In genomic region chr9:20689913-20690312, GRCm38 (mm10) we compare ENCODE assay signal across 12 mouse cellular contexts. TPM values are rescaled to one million over a fixed set of nuclear protein-coding genes. Genes with fewer than 3 reads are reported as not detected.
DNase-seq lines count a peak whose midpoint lies in the region; ATAC-seq and TF ChIP-seq lines count a peak whose summit lies in the region.
"Had no signal": no experiment of that assay in that cellular context is flagged by ENCODE, and none has a peak within 500 bp of the region (broad histone marks: within the 10 kb centered on the region; RNA-seq: fewer than 3 reads in every experiment).

No protein-coding gene starts in this region.

- H3K4me2 ChIP-seq in forebrain, embryonic 12.5 days, result no peak overlapping the region
- H3K4me2 ChIP-seq in hindbrain, embryonic 13.5 days, result peak overlapping the region; percentile 25; the same call in 1 of the 2 replicates
- H3K4me2 ChIP-seq in neural tube, embryonic 13.5 days, result no peak overlapping the region

- H3K4me1 ChIP-seq in kidney, adult 2 months (ENCODE audit: control insufficient read depth, insufficient read depth, low read length), result no peaks in the 10 kb centered on the region
- peaks cover 23% of the 10 kb centered on the region for H3K4me1 ChIP-seq in forebrain, embryonic 12.5 days
- H3K4me1 ChIP-seq in hindbrain, embryonic 13.5 days (replicated peaks), result peaks cover 31% of the 10 kb centered on the region
- peaks cover 34% of the 10 kb centered on the region for H3K4me1 ChIP-seq in neural tube, embryonic 13.5 days (replicated peaks)

- no peak overlapping the region for H3K9ac ChIP-seq in forebrain, embryonic 12.5 days
- H3K9ac ChIP-seq in hindbrain, embryonic 13.5 days, result peak overlapping the region; percentile 51
- H3K9ac ChIP-seq in neural tube, embryonic 13.5 days, result peak overlapping the region; percentile 43

- H3K27ac ChIP-seq in kidney, adult 2 months (ENCODE audit: insufficient read depth, low read depth, low read length), result no peak overlapping the region
- 0 out of 2 replicates have a peak overlapping the region, but pooled peaks have one; percentile 33 for H3K27ac ChIP-seq in forebrain, embryonic 12.5 days
- peak overlapping the region; percentile 86 for H3K27ac ChIP-seq in hindbrain, embryonic 13.5 days
- peak overlapping the region; percentile 80 for H3K27ac ChIP-seq in neural tube, embryonic 13.5 days (replicated peaks)

- ATAC-seq in forebrain, embryonic 12.5 days (ENCODE audit: low FRiP score), result 0 out of 2 replicates have a peak, but pooled peaks have one; percentile 36
- peak; percentile 72 for ATAC-seq in hindbrain, embryonic 13.5 days (ENCODE audit: low FRiP score)
- peak; percentile 68 for ATAC-seq in neural tube, embryonic 13.5 days (ENCODE audit: low read depth)
- no peak for ATAC-seq in cerebellum, adult (ENCODE audit: insufficient number of reproducible peaks, low FRiP score, low TSS enrichment)
- no peak for ATAC-seq in CD4-positive, CD25-positive, alpha-beta regulatory T cell, adult 4 months

- H3K9me3 ChIP-seq in forebrain, embryonic 12.5 days, result no peaks in the 10 kb centered on the region
- no peaks in the 10 kb centered on the region for H3K9me3 ChIP-seq in hindbrain, embryonic 13.5 days
- no peaks in the 10 kb centered on the region for H3K9me3 ChIP-seq in neural tube, embryonic 13.5 days

- no peak overlapping the region for H3K4me3 ChIP-seq in kidney, adult 2 months (ENCODE audit: insufficient read depth, low read depth, low read length)
- H3K4me3 ChIP-seq in forebrain, embryonic 12.5 days (replicated peaks), result no peak overlapping the region
- no peak overlapping the region for H3K4me3 ChIP-seq in hindbrain, embryonic 13.5 days
- H3K4me3 ChIP-seq in neural tube, embryonic 13.5 days, result no peak overlapping the region
- H3K4me3 ChIP-seq: myocyte had no signal

- H3K27me3 ChIP-seq in kidney, adult 2 months (replicated peaks; ENCODE audit: control insufficient read depth, insufficient read depth, low read length), result no peaks in the 10 kb centered on the region
- peaks cover 41% of the 10 kb centered on the region for H3K27me3 ChIP-seq in forebrain, embryonic 12.5 days
- no peaks in the 10 kb centered on the region for H3K27me3 ChIP-seq in hindbrain, embryonic 13.5 days
- H3K27me3 ChIP-seq in neural tube, embryonic 13.5 days, result no peaks in the 10 kb centered on the region

- peak; percentile 28 to 41 for DNase-seq in kidney, postnatal 4 days
- no peak for DNase-seq in kidney, adult 2 months
- DNase-seq: cerebellum, postnatal 36 days; kidney, adult 8-10 months; lung, adult 2 months; spleen, adult 18-20 months had no signal

- TF ChIP-seq CTCF in kidney, adult 2 months (conservative IDR thresholded peaks at IDR 0.05; ENCODE audit: insufficient read depth, insufficient read length, low read depth, low read length), result no peak

- TF ChIP-seq POLR2A in kidney, adult 2 months (IDR thresholded peaks at IDR 0.05; ENCODE audit: low read depth, low read length), result no peak

- WGBS in kidney, adult 2 months, result 11% methylated on average over 4 of the region's 4 CpGs
- WGBS in forebrain, embryonic 12.5 days, result 1% methylated on average over 4 of the region's 4 CpGs
- whole genome bisulfite sequencing in hindbrain, embryonic 13.5 days, result 2% methylated on average over 4 of the region's 4 CpGs
- 3% methylated on average over 4 of the region's 4 CpGs for WGBS in neural tube, embryonic 13.5 days

- H3K36me3 ChIP-seq in kidney, adult 2 months (ENCODE audit: control insufficient read depth, insufficient read depth, low read length), result no peaks in the 10 kb centered on the region
- H3K36me3 ChIP-seq in forebrain, embryonic 12.5 days (replicated peaks), result no peaks in the 10 kb centered on the region
- H3K36me3 ChIP-seq in hindbrain, embryonic 13.5 days, result no peaks in the 10 kb centered on the region
- no peaks in the 10 kb centered on the region for H3K36me3 ChIP-seq in neural tube, embryonic 13.5 days

RNA-seq across cellular contexts. Expression of gene Pin1, which starts 38.0 kb away (rescaled TPM):
- 18.3 and 18.9 TPM in 2 replicates for polyA plus RNA-seq in kidney, adult 2 months (2012; rRNA removed)
- 53.9 and 56.2 TPM in 2 replicates for polyA plus RNA-seq in forebrain, embryonic 12.5 days (2016; fragmentation: Nextera tagmentation; extraction: Ambion mirVana)
- 59.8 and 61.5 TPM in 2 replicates for polyA plus RNA-seq in hindbrain, embryonic 13.5 days (2015; fragmentation: Nextera tagmentation; extraction: Ambion mirVana)
- polyA plus RNA-seq in neural tube, embryonic 13.5 days (2015; fragmentation: Nextera tagmentation; extraction: Ambion mirVana), result 55.4 and 58.9 TPM in 2 replicates
- 10 to 100 TPM; 19.7 to 22.9 TPM for polyA plus RNA-seq in CD4-positive, CD25-positive, alpha-beta regulatory T cell, adult 4 months (2017; shearing (Covaris generic))

RNA-seq across cellular contexts. Expression of gene Fbxl12, which starts 45.3 kb away (rescaled TPM):
- 22.0 and 24.7 TPM in 2 replicates for polyA plus RNA-seq in kidney, adult 2 months (2012; rRNA removed)
- 16.2 and 16.4 TPM in 2 replicates for polyA plus RNA-seq in forebrain, embryonic 12.5 days (2016; fragmentation: Nextera tagmentation; extraction: Ambion mirVana)
- polyA plus RNA-seq in hindbrain, embryonic 13.5 days (2015; fragmentation: Nextera tagmentation; extraction: Ambion mirVana), result 18.2 and 19.1 TPM in 2 replicates
- 16.0 and 16.2 TPM in 2 replicates for polyA plus RNA-seq in neural tube, embryonic 13.5 days (2015; fragmentation: Nextera tagmentation; extraction: Ambion mirVana)
- 10 to 100 TPM; 54.4 to 79.2 TPM for polyA plus RNA-seq in CD4-positive, CD25-positive, alpha-beta regulatory T cell, adult 4 months (2017; shearing (Covaris generic))

RNA-seq across cellular contexts. Expression of gene Ubl5, which starts 47.2 kb away (rescaled TPM):
- polyA plus RNA-seq in kidney, adult 2 months (2012; rRNA removed), result 450 and 657 TPM in 2 replicates
- 499 and 516 TPM in 2 replicates for polyA plus RNA-seq in forebrain, embryonic 12.5 days (2016; fragmentation: Nextera tagmentation; extraction: Ambion mirVana)
- polyA plus RNA-seq in hindbrain, embryonic 13.5 days (2015; fragmentation: Nextera tagmentation; extraction: Ambion mirVana), result 500 and 520 TPM in 2 replicates
- polyA plus RNA-seq in neural tube, embryonic 13.5 days (2015; fragmentation: Nextera tagmentation; extraction: Ambion mirVana), result 479 and 545 TPM in 2 replicates
- 100 to 1,000 TPM; 274 to 342 TPM for polyA plus RNA-seq in CD4-positive, CD25-positive, alpha-beta regulatory T cell, adult 4 months (2017; shearing (Covaris generic))

RNA-seq across cellular contexts. Expression of gene Olfm2, which starts 56.2 kb away (rescaled TPM):
- polyA plus RNA-seq in kidney, adult 2 months (2012; rRNA removed), result 2.0 and 2.3 TPM in 2 replicates
- polyA plus RNA-seq in forebrain, embryonic 12.5 days (2016; fragmentation: Nextera tagmentation; extraction: Ambion mirVana), result 35.2 and 36.4 TPM in 2 replicates
- polyA plus RNA-seq in hindbrain, embryonic 13.5 days (2015; fragmentation: Nextera tagmentation; extraction: Ambion mirVana), result 133 and 145 TPM in 2 replicates
- 127 and 128 TPM in 2 replicates for polyA plus RNA-seq in neural tube, embryonic 13.5 days (2015; fragmentation: Nextera tagmentation; extraction: Ambion mirVana)
- polyA plus RNA-seq in CD4-positive, CD25-positive, alpha-beta regulatory T cell, adult 4 months (2017; shearing (Covaris generic)), result under 1 TPM in 1 of 2 experiments, not detected in 1; 0.44 TPM

Comparison
In these comparisons a context has a peak if more than half of its experiments do, and no peak if none do; other contexts are left out.
1. ATAC-seq: peak in forebrain, embryonic 12.5 days (single experiment), hindbrain, embryonic 13.5 days (single experiment) and neural tube, embryonic 13.5 days (single experiment); none in cerebellum, adult (single experiment) and CD4-positive, CD25-positive, alpha-beta regulatory T cell, adult 4 months (single experiment).